Mouse (Mus musculus) urinary bladder, adult 18-20 months (tissue): ENCODE data around the gene Col23a1.

Source experiments
- DNase-seq, 2 experiments: peaks; one replicate each; pipeline ENCODE4 v3.0.0; 2022; ENCODE audit warnings: low spot score in 2 of 2, mixed read lengths in 2 of 2

The Col23a1 gene

GRCm38 (mm10) chr11:51289564-51290041 is at the start of gene Col23a1:
Col23a1 (plus strand) TSS chr11:51289920.
- peak; percentile 40 to 54 for DNase-seq

- DNase-seq = no peak
Observed at GRCm38 (mm10) chr11:51242897-51243296, 46.8 kb upstream of the Col23a1 start.

DNA sequence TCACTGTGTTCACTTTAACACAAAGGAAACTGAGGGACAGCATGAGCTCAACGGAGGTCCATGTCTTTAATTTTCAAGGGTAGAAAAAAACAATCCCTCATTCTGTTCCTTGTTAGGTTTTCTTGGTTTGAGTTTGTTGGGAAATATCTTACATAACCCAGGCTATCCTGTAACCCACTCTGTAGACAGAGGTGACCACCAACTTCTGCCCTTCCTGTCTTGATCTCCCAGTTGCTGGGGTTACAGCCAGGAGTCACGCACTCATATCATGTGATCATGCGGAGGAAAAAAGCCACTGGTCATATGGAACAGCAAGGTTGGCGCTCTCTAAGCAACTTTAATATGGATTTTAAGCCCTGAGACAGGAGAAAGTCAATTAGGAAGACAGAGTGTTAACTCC is 32.7 kb upstream of the Col23a1 start:
- no peak for DNase-seq

- DNase-seq = no peak
Observed at GRCm38 (mm10) chr11:51261680-51262219, 28.0 kb upstream of the Col23a1 start, which contains the start of gene Clk4. Clk4 (plus strand) TSS chr11:51261730.

GRCm38 (mm10) chr11:51262342-51263285 is 27.1 kb upstream of the Col23a1 start, which contains the start of gene BC049762:
BC049762 (minus strand) TSS chr11:51263046.
- peak; percentile 98 to 99 for DNase-seq

DNA sequence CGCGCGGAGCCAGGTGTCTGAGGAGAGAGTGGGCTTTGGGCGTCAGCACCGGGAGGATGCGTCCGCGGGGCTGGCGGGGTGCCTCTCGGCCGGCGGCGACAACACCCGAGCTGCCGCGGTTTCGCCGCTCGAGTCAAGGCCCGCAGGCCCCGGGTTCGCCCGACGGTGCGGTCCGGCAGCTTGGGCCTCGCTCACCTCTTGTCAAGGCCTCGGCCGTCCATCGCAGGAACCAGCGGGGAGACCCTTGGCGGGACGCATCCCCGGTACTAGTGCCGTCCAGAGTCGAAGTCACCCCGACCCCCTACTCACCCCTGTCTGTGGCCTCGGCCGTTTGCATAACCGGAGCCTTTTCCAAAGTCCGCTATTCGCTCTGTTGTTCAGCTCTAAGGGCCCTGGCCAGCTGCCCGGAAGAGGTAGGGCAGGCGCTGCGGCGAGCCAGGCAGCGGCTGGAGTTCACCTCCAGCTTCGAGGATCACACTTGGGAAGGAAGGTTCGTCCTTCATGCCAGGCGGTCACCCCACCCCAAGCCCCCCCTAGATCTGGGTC is 26.4 kb upstream of the Col23a1 start:
- DNase-seq = peak in 1 of 2 experiments; percentile 31

DNA sequence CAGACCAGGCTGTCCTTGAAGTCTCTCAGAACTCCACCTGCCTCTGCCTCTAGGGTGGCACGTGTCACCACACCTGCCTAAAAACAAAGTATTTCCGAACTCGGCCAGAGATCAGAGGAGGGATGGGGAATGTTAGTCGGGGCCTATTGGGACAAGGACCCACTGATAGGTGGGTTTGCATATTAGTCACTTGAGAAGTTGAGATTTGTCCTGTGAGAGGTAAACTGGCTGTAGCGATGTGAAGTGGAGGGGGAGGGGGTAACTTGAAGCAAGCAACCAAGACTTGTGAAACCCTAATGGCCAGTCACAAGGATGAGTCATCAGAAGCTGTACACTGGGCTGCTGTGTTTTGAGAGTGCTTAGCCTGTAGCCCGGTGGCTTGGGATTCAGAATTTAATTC is 25.4 kb upstream of the Col23a1 start:
- peak in 1 of 2 experiments; percentile 24 for DNase-seq

- DNase-seq = no peak
Observed at GRCm38 (mm10) chr11:51265326-51265725, 24.4 kb upstream of the Col23a1 start.

DNA sequence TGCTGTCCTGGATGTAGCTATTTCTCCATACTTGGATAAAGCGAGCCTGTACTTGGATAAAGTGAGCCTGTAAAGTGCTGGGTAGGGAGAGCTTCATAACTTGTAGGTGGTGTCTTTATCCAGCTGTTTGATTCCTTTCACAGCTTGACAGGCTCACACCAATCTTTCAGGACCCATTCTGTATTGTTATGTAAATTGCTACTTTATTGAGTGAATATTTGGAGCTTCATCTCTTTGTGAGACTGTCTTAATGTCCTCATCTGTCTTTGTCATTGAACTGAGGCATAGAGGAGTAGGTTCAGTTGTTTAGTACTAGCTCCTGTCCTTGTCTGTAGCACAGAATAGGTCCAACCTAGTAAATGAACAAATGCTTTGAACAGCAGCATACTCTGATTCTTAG is 15.3 kb upstream of the Col23a1 start:
- DNase-seq = no peak

DNA sequence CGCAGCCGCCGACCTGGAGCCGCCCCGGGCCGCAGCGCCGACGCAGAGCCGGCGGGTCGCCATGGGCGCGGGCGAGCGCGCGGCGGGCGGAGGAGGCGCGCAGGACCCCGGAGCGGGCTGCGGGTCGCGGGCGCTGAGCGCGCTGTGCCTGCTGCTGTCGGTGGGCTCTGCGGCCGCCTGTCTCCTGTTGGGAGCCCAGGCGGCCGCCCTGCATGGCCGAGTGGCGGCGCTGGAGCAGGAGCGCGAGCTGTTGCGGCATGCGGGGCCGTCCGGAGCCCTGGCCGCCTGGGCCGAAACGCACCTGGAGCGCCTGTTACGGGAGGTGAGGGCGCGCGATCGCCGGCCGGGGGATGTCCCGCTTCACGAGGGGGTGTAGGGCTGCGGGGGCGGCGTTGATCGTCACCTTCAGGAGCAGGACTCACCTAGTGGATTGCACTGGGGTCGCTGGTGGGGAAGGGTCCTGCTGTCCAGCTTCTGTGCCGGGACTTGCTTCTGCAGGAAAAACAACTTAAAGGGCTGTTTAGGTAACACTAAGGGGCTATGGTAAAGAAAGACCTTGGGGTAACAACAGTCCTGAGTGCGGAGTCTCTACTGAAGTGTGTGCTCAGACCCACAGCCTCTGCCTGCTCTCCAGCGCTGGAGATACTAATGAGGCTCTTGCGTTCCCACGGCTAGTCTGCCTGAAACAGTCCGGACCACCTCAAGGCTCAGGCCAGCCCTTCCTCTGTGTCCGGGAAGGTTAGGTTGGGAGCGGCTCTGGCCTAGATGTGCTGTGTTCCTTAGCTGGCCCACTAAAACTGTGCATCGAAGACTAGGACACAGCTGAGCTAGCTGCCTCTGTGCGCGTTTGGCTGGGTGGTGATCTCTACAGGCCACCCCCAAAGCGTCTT is 591 bp downstream of the Col23a1 start:
- DNase-seq = peak; percentile 6 to 38

- DNase-seq = no peak
Observed at GRCm38 (mm10) chr11:51293956-51294530, 4.3 kb downstream of the Col23a1 start.

- DNase-seq = no peak
Observed at GRCm38 (mm10) chr11:51295742-51296141, 6.0 kb downstream of the Col23a1 start.

DNA sequence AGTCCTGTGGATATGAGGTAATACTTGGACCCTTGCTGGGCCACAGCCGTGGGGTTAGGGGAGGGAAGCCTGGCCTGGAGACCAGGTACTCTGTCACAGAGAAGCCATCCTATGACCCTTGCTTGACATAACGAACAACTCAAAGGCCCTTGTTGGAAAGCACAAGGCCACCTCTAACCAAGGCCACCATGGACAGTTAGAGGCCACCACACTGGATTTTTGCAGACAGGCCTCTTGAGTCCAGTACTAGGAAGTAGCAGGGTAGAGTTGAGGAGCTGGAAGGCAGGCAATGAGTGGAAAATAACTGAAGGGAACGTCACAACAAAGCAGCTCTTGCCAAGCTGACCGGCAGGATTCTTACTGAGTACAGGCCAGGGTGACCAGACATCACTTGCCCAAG is 9.0 kb downstream of the Col23a1 start:
- DNase-seq = no peak

DNA sequence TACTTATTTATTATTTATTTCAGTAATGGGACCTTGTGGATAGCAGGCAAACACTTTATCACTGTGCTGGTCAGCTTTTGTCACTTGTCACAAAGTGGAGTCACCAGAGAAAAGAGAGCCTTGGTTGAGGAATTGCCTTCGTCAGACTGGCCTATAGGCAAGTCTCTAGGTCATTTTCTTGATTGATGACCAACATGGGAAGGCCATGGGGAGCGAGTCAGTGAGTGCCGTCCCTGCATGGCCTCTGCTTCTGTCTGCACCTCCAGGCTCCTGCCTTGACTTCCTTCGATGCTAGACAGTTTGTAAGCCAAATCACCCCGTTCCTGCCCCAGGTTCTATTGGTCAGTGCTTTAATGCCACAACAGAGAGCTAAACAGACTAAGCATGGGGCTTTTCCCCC is 12.7 kb downstream of the Col23a1 start:
- DNase-seq = no peak

GRCm38 (mm10) chr11:51303981-51304553 is 14.3 kb downstream of the Col23a1 start:
- DNase-seq = no peak

DNA sequence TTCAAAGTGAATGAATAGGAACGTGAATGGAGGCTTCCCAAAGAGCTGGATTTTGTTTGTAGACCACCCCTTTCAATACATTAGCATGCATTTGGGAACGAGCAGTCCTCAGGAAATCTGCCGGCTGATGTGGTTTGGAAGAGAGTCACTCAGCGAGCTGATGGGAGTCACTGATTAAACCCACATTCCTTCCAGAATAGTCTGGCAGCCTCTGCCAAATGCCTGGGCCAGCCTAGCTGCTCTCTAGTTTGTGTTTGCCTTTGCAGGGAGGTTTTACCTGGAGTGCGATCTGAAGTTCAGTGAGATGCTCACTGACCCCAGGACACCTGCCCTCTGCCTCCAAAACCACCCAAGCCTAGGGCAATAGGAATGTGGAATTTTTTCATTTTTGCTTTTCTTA is 18.6 kb downstream of the Col23a1 start:
- DNase-seq = no peak

DNA sequence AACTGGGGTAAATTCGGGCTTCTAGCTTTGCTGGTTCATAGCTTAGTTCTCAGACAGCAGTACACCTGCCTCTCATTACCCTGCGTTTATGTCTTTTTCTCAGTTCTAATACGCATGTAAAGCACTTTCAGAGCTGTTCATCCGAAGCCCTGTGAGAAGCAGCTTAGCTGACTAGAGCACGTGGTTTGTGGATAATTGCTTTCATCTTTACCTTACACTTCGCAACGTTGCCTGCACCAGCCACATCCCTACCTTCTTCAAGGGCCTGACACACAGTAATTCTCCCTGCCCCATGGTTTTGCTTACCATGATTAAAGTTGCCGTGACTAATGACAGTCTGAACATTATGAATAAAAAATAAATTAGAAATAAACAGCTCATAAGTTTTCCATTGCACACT is 22.1 kb downstream of the Col23a1 start:
- no peak for DNase-seq

GRCm38 (mm10) chr11:51315991-51316810 is 26.5 kb downstream of the Col23a1 start:
- no peak for DNase-seq

- no peak for DNase-seq
Observed at GRCm38 (mm10) chr11:51320609-51321008, 30.9 kb downstream of the Col23a1 start.

DNA sequence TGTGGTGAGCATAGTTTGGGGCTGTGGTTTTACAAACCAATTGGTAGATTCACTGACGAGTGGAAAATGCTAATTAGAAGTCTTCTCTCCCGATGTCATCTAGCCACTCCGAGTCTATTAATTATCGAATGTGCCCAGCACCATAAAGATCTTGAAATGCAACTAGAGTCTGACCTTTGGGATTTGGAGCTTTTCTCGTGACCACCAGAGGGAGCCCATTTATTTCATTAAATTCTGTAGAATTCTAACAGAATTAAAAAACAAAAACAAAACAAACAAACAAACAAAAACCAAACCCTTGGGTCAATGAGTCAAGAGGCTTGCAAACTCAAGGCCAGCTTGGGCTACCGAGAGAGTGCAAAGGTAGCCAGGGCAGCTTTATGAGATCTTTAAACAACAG is 37.2 kb downstream of the Col23a1 start:
- DNase-seq = no peak
